In the genomic region with DNA sequence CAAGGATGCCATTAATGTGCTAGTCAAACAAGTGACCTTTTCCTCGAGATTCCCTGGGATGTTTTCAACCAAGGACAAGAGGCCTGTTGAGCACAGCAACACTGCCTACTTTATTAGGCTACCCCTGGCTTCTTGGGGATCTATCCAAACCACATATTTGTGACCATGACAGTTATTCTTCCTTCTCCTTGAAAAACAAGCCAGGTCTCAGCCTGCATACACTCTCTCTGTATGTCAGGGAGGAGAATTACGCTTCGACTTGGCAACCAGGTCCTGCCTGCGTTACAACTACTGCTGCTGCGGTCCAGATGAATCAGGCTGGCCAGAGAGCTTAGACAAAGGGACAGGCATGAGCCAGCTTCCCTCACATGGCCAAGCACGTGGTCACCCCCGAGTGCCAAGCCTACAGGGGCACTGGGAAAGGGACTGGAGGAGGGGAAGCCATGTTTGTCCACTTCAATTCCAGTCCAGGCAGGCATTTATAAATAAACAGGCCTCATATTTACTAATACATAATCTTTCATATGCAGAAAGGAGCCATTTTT, we compare ENCODE assay signal across 9 mouse cellular contexts.
DNase-seq lines count a peak whose midpoint lies in the region; ATAC-seq lines count a peak whose summit lies in the region.
"Had no signal": no experiment of that assay in that cellular context is flagged by ENCODE, and none has a peak within 500 bp of the region (broad histone marks: within the 10 kb centered on the region; RNA-seq: fewer than 3 reads in every experiment).

No protein-coding gene starts in this region.

- no peak overlapping the region for H3K27ac ChIP-seq in forebrain, embryonic 11.5 days (ENCODE audit: low read depth, low read length)
- H3K27ac ChIP-seq in forebrain, embryonic 14.5 days (ENCODE audit: low read depth, low read length) = no peak overlapping the region
- 0 out of 2 replicates have a peak overlapping the region, but pooled peaks have one; percentile 5 for H3K27ac ChIP-seq in midbrain, embryonic 16.5 days (ENCODE audit: low read length)
- no peak overlapping the region for H3K27ac ChIP-seq in midbrain, embryonic 15.5 days
- H3K27ac ChIP-seq: liver, embryonic 15.5 days had no signal

- H3K9ac ChIP-seq in forebrain, embryonic 11.5 days (ENCODE audit: low read length) = no peak overlapping the region
- no peak overlapping the region for H3K9ac ChIP-seq in forebrain, embryonic 14.5 days (ENCODE audit: low read length)
- no peak overlapping the region for H3K9ac ChIP-seq in midbrain, embryonic 16.5 days (ENCODE audit: low read depth, low read length)
- H3K9ac ChIP-seq in midbrain, embryonic 15.5 days = no peak overlapping the region
- H3K9ac ChIP-seq: liver, embryonic 15.5 days had no signal

- ATAC-seq in forebrain, embryonic 11.5 days (replicated peaks; ENCODE audit: low FRiP score) = no peak
- ATAC-seq in forebrain, embryonic 14.5 days = no peak
- ATAC-seq in midbrain, embryonic 16.5 days = 0 out of 2 replicates have a peak, but pooled peaks have one; percentile 36
- no peak for ATAC-seq in midbrain, embryonic 15.5 days (replicated peaks)

- H3K9me3 ChIP-seq in forebrain, embryonic 11.5 days (ENCODE audit: control insufficient read depth, low read length) = no peaks in the 10 kb centered on the region
- H3K9me3 ChIP-seq in forebrain, embryonic 14.5 days (replicated peaks; ENCODE audit: control insufficient read depth, low read length) = no peaks in the 10 kb centered on the region
- no peaks in the 10 kb centered on the region for H3K9me3 ChIP-seq in midbrain, embryonic 16.5 days (replicated peaks; ENCODE audit: control insufficient read depth, low read length, poor library complexity, severe bottlenecking)
- H3K9me3 ChIP-seq in midbrain, embryonic 15.5 days = no peaks in the 10 kb centered on the region
- H3K9me3 ChIP-seq: liver, embryonic 15.5 days had no signal

- no peak overlapping the region for H3K4me3 ChIP-seq in forebrain, embryonic 11.5 days (ENCODE audit: low read depth, low read length)
- no peak overlapping the region for H3K4me3 ChIP-seq in forebrain, embryonic 14.5 days (ENCODE audit: low read depth, low read length)
- H3K4me3 ChIP-seq in midbrain, embryonic 16.5 days (ENCODE audit: low read depth, low read length) = no peak overlapping the region
- H3K4me3 ChIP-seq in midbrain, embryonic 15.5 days = no peak overlapping the region
- H3K4me3 ChIP-seq: liver, embryonic 15.5 days had no signal

- 86% methylated on average over 7 of the region's 7 CpGs for WGBS in forebrain, embryonic 11.5 days
- WGBS in forebrain, embryonic 14.5 days = 89% methylated on average over 7 of the region's 7 CpGs
- WGBS in midbrain, embryonic 16.5 days = 79% methylated on average over 7 of the region's 7 CpGs
- WGBS in midbrain, embryonic 15.5 days = 84% methylated on average over 7 of the region's 7 CpGs

- DNase-seq in forebrain, embryonic 11.5 days (ENCODE audit: low spot score) = peak; percentile 28
- DNase-seq in forebrain, embryonic 14.5 days (ENCODE audit: low spot score) = no peak
- peak; percentile 24 for DNase-seq in kidney, postnatal 10 days
- peak; percentile 15 for DNase-seq in lung, postnatal 25 days (ENCODE audit: low spot score)
- DNase-seq in natural killer cell, adult 2 months (ENCODE audit: low spot score in 2 of 2) = no peak
- no peak for DNase-seq in spleen, postnatal 14 days (ENCODE audit: low spot score in 2 of 2)

- no peaks in the 10 kb centered on the region for H3K27me3 ChIP-seq in forebrain, embryonic 11.5 days (ENCODE audit: control insufficient read depth, insufficient read depth, low read length)
- no peaks in the 10 kb centered on the region for H3K27me3 ChIP-seq in forebrain, embryonic 14.5 days (replicated peaks; ENCODE audit: control insufficient read depth, insufficient read depth, low read length)
- no peaks in the 10 kb centered on the region for H3K27me3 ChIP-seq in midbrain, embryonic 16.5 days (ENCODE audit: control insufficient read depth, insufficient read depth, low read depth, low read length)
- H3K27me3 ChIP-seq in midbrain, embryonic 15.5 days (replicated peaks) = no peaks in the 10 kb centered on the region
- H3K27me3 ChIP-seq: liver, embryonic 15.5 days had no signal

- no peak overlapping the region for H3K4me2 ChIP-seq in forebrain, embryonic 11.5 days (ENCODE audit: low read depth, low read length, severe bottlenecking)
- H3K4me2 ChIP-seq in forebrain, embryonic 14.5 days (ENCODE audit: low read length) = no peak overlapping the region
- no peak overlapping the region for H3K4me2 ChIP-seq in midbrain, embryonic 16.5 days (ENCODE audit: low read length)
- no peak overlapping the region for H3K4me2 ChIP-seq in midbrain, embryonic 15.5 days
- H3K4me2 ChIP-seq: liver, embryonic 15.5 days had no signal

- H3K36me3 ChIP-seq in forebrain, embryonic 11.5 days (ENCODE audit: control insufficient read depth, insufficient read depth, low read length) = no peaks in the 10 kb centered on the region
- H3K36me3 ChIP-seq in forebrain, embryonic 14.5 days (ENCODE audit: control insufficient read depth, insufficient read depth, low read length) = no peaks in the 10 kb centered on the region
- no peaks in the 10 kb centered on the region for H3K36me3 ChIP-seq in midbrain, embryonic 16.5 days (ENCODE audit: control insufficient read depth, insufficient read depth, low read length)
- H3K36me3 ChIP-seq in midbrain, embryonic 15.5 days (replicated peaks) = no peaks in the 10 kb centered on the region
- H3K36me3 ChIP-seq: liver, embryonic 15.5 days had no signal

- no peaks in the 10 kb centered on the region for H3K4me1 ChIP-seq in forebrain, embryonic 11.5 days (replicated peaks; ENCODE audit: control insufficient read depth, insufficient read depth, low read length)
- H3K4me1 ChIP-seq in forebrain, embryonic 14.5 days (ENCODE audit: control insufficient read depth, insufficient read depth, low read length) = no peaks in the 10 kb centered on the region
- H3K4me1 ChIP-seq in midbrain, embryonic 16.5 days (ENCODE audit: control insufficient read depth, insufficient read depth, low read length) = peaks cover 2% of the 10 kb centered on the region; the same call in 1 of the 2 replicates
- no peaks in the 10 kb centered on the region for H3K4me1 ChIP-seq in midbrain, embryonic 15.5 days
- H3K4me1 ChIP-seq: liver, embryonic 15.5 days had no signal

Comparison
In these comparisons a context has a peak if more than half of its experiments do, and no peak if none do; other contexts are left out.
1. DNase-seq: peak in forebrain, embryonic 11.5 days (single experiment), kidney, postnatal 10 days (single experiment) and lung, postnatal 25 days (single experiment); none in forebrain, embryonic 14.5 days (single experiment), natural killer cell, adult 2 months (0 of 2) and spleen, postnatal 14 days (0 of 2).